Mouse (Mus musculus) testis, adult 2 months (tissue): ENCODE results near the gene Ttn.

Experiments used
- CTCF ChIP-seq: fragments of 200-500 bp; IDR thresholded peaks from 2 replicates; pipeline ENCODE4 v1.5.1; 2012; ENCODE audit warnings: low read depth, mild to moderate bottlenecking, inconsistent platforms, low read length, moderate library complexity; ENCODE audit not compliant: control insufficient read depth, insufficient read depth, insufficient replicate concordance
- POLR2A ChIP-seq: fragments of 200-500 bp; IDR thresholded peaks from 2 replicates; pipeline ENCODE4 v1.6.1; 2012; ENCODE audit warnings: low read depth, mild to moderate bottlenecking, inconsistent platforms, low read length, moderate library complexity; ENCODE audit not compliant: control insufficient read depth

DNA sequence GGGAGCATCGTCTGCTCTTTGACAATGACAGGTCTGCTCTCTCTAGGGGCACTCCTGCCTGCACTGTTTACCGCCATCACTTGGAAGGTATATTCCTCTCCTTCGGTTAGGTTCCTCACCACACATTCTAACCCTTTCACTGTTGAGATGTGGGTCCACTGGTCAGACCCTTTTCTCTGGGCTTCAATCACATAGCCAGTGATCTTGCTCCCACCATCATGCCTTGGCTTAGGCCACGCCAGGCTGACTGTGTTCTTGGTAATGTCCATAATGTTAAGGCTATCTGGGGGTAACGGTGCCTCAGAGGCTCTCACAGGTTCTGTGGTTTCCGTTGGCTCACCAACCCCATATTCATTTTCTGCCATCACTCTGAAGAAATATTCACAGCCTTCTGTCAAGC, 230.4 kb downstream of the Ttn start:
- TF ChIP-seq POLR2A (no peak), CTCF (no peak)
